Mouse (Mus musculus): ENCODE results near the gene 1700029F12Rik.
A peak's percentile ranks its signal among the peaks of the same experiment; 100 is the strongest.
"Not testable (repeated sequence)": the region's sequence is repeated elsewhere in the genome, so short reads cannot be mapped to it uniquely, and the experiment has no call there.

1700029F12Rik gene

DNA sequence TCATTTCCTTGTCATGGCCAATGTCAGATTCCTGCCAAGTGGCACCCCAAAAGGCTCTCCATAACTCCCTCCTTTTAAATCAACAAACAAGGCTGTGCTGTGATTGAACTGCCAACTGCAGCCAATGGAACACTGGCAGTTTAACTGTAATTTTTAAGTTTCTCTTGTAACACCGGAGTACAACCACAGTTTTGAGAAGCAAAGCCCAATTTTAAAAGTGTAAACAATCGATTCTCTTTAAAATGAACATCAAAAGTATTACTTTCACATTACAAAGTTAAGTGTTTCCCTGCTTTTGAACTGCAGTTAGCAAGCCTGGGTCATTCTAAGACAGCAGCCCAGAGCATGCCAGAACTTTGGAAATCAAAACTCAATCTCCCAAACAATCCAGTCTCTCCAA, at the start of gene 1700029F12Rik:
TSS of gene 1700029F12Rik (minus strand) at position 101 of the 400 bp plus-strand sequence.
- DNase-seq = no peak

DNA sequence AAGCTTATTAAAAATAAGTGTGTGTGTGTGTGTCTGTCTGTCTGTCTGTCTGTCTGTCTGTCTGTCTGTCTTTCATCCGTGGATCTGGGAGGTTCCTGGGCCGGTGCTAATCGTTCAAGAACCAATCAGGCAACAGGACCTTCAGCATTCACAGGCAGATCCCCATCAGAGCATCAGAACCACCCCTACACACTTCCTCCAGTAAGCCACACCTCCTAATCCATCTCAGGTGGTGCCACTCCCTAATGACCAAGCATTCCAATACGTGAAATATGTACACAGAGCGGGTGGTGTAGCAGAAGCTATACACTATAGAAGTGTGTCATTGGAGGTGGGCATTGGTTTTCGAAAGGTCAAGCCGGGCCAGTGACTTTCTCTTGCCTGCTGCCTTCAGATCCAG, 48.3 kb upstream of the 1700029F12Rik start:
- DNase-seq = no peak

DNA sequence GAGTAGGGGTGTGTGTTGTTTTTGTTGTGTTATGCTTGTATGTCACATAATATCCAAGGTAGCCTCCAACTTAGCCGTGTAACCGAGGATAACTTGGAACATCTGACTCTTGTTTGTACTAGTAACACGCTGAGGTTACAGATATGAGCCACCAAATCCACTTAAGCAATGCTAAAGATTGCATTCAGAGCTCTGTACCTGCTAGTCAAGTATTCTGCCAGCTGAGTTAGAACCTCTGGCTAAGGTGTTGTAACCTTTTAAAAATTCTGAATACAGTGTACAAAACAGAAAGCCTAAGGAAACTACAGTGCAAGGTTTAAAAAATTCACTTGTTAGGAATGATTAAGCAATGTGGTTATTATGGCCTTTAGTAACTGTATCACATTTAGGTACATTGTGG, 46.5 kb upstream of the 1700029F12Rik start:
- no peak for DNase-seq

DNA sequence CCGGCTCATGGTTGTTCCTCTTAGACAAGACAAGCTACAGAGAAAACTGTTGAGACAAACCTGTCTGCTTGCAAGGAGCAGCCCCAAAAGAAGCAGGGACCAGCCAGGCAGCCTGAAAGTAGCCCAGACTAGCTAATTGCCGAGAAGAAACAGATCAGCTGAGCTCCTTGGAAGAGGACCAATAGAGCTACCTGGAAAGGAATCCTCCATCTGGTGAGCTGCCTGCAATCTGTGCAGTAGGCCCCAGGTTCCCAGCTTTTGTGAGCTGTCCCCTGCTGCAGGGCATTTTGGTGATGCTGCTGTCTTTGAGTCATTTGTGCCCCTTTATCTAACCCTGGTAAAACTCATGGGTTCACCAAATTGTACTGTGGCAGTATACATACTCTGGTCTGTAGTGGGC, 46.0 kb upstream of the 1700029F12Rik start:
- no peak for DNase-seq

DNA sequence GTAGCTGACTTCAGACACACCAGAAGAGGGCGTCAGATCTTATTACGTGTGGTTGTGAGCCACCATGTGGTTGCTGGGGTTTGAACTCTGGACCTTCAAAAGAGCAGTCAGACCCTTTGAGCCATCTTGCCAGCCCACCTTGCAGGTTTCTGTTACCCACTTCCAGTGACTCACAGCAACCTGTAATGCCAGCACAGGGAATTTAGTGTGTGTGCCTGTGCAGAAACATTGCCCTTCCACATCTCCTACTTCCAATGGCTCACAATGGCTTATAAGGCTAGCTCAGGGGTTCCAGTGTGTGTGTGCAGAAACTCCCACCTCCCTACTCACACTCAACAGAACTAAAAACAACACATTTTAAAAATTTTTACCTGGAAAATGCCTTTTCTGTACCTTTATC, 43.4 kb upstream of the 1700029F12Rik start:
- DNase-seq = no peak

DNA sequence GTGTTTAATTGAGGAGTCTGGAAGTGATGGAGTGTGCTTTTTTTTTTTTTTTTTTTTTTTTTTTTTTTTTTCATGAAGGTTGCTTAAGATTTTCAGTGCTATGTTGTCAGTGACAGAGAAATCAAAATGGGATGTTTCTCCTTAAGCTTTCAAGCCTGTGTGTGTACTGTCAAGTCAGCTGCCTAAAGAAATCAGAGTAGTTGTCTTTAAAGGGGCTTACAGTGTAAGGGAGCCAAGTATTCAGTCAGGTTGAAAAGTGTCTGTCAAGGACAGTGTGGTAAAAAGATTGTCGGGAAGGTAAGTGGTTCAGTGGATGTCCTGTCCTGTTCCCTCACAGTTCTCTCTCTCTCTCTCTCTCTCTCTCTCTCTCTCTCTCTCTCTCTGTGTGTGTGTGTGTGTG, 39.3 kb upstream of the 1700029F12Rik start:
- DNase-seq = no peak

DNA sequence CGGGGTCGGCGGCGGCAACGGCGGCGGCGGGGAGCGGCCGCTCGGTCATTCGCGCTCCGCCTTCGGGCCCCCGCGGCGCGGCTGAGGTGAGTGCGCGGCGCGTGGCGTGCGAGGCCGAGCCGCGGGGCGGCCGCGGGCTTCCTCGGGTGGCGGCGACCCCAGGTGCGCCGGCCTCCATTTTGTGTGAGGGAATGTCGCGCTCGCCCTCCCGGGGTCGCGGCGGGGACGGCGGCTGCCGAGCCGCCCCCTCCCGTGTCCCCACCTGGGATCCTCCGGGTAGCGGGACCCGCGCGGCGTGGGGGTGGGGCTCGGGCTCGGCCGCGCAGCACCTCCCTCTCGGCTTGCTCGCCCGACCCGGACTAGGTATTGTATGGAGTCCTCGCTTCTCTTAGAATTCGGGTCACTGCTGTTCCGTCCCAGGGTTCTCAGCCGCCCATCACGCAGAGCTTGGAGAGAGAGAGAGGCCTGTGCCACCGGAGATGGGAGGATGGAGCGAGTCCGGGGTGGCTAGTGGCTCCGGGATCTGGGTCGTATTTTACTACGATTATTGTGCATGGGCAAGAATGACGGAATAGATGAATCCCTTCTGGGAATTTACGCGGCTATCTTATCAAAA, 37.6 kb upstream of the 1700029F12Rik start:
- peak in 1 of 2 experiments; percentile 7 for DNase-seq

DNA sequence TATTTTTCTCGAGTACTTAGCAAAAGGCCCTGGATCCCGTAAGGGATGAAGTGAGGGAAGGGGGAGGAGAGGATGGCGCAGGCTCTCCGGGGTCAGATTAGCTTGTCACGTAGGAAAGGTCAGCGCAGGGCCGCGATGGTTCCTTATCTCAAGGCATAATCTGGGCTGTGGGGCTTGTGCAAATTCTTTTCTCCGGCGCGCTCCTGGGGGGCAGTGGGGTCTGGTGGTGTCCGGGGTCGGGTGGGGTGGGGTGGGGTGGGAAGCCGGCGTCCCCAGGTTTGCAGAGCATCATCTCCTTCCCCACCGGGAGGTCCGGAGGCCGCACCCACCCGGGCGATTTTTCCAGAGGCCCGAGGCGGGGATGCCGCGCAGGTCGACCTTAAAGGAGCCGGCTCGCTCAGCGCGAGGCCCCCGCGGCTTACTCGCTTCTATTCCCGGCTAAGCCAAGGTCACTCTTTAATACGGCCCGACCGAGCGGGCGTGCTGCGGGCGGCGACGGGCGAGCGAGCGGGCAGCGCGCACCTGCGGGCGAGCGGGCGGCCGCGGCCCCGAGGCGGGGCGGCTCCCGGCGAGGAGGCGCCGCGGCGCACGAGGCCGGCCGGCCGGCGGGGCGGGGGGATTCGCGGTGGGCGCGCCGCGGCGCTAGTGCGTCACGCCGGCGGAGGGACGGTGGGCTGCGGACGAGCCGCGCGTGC, 36.9 kb upstream of the 1700029F12Rik start:
- DNase-seq = peak in 1 of 2 experiments; percentile 5

DNA sequence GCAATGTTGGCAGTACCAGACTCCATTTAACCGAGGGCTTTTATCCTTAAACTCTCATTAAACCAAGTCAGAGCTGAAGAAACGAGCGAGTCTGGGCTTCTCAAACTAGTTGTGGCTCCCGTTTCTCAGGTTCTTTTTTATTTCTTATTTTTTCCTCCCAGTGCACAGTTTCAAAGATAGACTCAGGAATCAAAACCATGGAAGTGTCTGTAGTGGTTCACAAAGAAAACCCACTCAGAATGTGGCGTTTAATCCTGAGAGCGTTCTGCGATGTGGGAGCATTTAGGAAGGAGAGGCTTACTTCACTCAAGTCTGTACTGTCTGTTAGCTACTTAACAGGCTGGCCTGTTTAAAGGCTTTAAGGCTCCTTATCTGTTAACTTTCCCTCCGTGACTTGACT, 34.0 kb upstream of the 1700029F12Rik start:
- no peak for DNase-seq

DNA sequence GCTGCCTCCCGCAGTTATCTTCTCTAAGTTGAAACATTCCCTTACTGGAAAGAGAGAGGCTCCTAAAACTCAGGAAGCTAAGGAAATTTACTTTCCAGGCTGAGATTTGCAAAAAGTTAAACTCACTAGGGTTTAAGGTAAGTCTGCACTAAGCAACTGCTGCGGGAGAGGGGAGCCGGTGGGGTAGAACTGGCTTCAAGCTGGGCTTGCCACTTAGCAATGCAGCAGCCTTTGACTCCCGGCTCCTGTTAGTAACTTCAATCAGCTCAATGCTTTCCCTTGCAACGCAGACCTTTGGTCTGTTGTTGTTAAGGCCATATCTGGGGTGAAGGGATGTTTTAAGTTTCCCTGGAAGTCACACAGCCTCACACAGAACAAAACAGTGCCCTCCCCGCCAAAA, 33.5 kb upstream of the 1700029F12Rik start:
- DNase-seq = no peak

DNA sequence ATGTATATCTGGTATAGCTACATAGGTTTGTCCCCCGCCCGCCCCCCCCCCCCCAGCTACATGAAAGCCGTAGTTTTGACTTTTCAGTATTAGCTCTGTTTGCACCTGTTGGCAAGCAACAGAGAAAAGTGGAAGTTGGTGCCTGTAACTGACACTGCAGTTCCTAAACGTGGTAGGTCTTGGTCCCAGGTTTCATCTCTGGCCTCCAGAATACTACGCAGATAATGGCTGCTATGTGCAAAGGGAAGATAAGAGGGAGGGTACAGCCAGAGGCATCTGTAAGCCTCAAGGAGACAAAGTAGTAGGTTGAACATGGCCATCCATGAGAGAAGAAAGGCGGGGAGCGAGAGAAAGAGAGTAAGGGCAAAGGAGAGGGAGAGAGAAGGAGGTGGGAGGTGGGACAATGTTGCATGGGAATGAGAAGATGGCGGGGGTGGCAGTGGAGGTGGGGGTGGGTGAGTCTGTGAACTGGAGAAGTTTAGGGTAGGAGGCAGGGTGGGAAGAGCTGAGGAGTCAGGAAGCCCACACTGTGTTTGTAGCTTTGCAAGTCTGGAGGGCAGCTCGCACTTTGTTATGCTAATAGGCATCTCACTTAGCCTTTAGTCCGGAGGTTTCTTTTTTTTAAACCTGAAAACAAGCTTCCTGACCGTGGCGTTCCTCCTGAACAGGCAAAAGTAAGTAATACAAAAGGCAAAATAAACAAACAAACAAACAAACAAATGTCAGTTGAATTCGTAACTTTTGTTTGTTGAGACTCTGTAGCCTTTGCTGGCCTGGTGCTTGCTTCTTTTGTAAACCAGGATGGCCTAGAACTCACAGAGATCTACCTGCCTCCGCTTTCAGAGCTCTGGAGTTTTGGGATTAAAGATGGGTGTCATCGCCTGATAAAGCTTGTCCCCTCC, 32.7 kb upstream of the 1700029F12Rik start, which contains the start of gene Fam169a:
TSS of gene Fam169a (plus strand) at position 638 of the 902 bp plus-strand sequence.
- DNase-seq = no peak

DNA sequence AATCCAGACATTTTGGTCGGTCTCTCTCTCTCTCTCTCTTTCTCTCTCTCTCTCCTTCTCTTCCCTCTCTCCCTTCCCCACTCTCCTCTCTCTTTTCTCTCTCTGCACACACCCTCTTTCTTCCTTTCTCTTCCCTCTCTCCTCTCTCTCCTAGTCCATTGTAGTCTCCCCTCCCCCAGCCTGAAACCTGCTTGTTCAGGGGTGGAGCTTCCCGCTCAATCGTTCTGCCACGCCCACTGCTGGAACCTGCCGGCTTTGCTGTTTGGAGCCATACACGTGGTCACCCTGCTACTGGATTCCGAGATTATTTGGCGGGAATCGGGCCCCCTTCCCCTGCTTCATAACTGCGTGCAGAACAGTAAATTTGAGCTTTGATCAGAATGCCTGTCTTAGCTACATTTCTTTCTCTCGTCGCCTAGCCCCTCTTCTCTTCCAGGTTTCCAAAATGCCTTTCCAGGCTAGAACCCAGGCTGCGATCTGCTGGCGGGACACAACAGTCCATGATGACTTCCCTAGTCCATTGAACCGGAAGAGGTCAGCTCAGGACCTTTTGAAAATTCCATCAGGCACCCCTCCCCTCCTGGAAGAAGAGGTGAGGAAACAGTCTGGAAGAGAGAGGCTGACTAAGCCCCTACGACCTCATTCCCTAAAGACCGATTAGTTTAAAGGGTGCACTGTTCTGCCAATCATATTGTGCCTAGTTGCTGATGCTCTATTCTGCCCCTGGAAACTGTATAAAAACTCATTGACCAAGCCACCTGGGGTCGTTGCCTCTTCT, 30.9 kb upstream of the 1700029F12Rik start:
- DNase-seq = not testable (repeated sequence)

DNA sequence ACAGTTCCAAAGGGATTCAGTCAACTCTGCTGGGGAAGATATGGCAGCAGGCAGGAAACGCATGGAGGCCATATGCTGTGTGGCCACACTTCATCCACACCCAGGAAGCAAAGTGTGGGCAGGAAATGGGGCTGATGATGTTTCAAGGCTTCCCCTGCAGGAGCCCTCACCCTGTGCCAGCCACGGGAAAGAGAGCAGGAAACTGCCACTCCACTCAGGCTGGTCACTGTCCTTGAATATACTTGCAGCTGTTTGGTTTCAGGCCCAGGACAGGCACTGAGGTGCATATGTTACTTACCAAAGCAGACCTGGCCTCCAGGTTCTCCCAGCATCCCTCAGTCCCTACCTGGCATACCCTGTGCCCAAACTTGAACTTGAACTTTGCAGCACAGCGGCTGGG, 30.3 kb upstream of the 1700029F12Rik start:
- no peak for DNase-seq

DNA sequence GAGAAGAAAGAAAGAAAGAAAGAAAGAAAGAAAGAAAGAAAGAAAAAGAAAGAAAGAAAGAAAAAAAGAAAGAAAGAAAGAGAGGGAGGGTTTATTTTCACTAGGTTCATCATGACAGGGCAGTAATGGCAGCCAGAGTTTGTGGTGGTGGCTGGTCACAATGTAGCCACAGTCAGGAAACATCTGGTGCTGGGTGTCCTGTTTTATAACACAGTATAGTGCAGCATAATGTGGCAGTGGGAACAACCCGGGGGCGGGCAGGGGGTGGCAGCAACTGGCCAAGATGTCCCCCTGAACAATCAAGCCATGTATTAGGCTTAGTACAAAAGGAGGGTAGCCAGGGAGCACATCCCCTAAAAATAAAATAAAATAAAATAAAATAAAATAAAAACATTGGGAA, 29.3 kb upstream of the 1700029F12Rik start:
- no peak for DNase-seq

DNA sequence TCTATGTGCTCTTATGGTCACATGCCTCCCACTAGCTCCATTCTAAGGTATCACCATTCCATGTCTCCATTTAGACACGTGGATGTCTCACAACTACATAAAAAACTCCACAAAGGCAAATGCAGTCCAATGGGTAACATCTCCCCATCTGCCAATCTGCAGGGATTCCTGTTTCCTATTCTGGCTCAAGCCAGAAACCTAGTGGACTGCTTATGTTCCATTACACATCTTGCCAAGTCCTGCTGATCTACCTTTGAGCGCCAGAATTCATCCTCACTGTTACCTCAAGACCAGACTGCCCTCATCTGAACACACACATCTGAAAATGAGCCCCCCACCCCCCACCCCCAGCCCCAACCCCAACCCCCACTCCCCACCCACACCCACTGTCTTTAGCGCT, 28.0 kb upstream of the 1700029F12Rik start:
- no peak for DNase-seq

DNA sequence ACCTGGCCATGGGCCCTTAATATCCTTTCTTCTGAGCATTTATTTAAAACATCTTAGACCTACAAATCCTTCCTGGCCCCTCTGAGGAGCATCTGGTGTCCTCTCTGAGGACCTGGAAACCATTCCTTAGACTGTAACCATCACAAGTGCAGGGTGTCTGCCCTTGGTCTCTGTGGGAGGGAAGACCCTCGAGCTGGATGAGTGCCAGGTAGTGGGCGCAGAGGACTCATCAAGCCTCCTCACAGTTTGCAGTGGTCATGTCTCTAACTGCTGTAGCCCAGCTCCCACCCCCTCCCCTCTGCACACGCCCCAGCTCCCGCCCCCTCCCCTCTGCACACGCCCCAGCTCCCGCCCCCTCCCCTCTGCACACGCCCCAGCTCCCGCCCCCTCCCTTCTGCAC, 26.2 kb upstream of the 1700029F12Rik start:
- no peak for DNase-seq

DNA sequence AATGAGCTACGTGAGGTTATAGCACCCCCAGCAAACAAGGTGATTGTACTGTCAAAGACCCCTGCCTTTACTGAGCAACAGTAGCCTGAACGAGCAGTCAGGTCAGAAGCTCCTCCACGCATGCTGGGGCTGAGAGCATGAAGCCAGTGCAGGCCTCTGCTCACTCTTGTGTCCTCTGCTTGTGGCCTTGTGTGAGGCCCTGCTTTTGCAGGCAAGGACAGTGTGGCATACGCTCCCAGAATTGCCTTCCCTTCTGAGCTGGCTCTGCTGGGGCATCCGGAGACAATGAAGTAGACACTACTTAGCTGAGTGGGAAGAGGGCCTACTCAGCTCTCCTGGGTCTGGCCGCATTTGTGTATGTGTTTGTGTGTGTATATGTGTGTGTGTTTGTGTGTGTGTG, 25.6 kb upstream of the 1700029F12Rik start:
- DNase-seq = no peak

DNA sequence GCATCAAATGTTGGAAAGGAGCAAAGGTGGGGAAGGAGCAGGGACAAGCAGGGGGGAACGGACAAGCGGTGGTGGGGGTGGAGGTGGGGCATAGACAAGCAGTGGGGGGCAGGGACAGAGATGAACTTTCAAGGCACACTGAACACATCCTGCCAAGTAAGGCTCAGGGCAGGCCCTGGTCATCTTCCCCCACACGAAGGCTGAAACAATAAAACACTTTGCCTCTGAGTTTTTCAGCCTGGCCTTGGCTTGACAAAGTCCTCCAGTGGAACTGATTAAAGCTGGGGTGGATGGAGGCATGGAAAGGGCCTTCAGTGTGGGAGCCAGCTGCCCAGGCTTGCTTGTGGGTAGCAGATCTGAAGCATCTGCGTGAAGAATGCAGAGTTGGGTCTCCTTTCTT, 23.7 kb upstream of the 1700029F12Rik start:
- DNase-seq = no peak

DNA sequence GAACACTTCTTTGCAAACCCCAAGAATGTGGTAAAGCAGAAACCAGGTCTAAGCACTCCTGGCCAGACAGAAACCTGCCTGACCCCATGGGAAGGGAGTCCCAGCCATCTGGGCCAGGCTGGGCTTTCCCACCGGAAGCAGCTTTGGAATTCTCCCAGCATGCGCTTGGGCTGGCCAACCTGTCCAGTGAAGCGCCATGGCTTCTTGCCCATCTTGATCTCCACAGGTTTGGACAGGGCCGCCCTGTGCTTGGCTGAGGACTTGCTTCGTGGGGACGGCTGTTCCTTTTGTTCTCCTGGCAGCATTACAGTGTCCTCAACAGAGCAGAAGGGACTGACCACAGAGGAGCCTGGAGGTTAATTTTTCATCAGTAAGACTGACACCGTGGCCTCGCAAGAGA, 19.7 kb upstream of the 1700029F12Rik start:
- DNase-seq = no peak

DNA sequence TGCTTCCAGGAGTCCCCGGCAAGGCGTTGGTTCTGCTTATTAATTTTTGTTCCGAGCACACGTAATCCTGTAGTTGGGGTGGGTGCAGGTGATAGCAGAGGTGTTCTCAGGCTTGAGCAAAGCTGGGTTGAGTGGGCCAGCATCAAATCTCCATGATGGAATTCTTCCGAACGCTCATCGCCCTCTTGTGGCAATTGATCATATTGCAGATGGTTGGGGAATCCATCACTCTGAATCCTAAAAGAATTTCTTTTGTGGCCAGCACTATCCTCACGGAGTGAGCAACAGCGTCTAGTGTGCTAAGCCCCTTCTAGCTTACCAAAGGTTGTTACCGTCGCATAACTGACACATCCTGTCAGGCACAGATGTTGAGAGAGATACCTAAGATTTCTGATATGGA, 18.5 kb upstream of the 1700029F12Rik start:
- peak; percentile 37 to 39 for DNase-seq

DNA sequence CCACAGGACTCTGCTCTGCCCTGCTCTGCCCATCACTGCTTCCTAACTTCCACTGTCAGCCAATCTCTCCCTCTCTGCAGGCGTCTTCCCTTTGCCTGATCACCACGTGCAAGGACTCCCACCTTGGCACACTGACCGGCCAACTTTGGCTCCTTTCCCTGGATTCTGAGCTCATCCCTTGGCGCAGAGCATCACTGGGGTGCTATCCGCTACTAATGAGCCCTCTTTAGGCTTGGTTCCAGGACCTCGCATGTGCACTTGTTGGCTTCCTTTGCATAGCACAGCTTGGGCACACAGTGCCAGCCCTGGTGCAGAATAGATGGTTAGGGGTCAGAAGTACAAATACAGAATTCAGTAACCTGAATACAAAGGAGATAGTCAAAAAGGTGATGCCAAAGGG, 17.0 kb upstream of the 1700029F12Rik start:
- no peak for DNase-seq

DNA sequence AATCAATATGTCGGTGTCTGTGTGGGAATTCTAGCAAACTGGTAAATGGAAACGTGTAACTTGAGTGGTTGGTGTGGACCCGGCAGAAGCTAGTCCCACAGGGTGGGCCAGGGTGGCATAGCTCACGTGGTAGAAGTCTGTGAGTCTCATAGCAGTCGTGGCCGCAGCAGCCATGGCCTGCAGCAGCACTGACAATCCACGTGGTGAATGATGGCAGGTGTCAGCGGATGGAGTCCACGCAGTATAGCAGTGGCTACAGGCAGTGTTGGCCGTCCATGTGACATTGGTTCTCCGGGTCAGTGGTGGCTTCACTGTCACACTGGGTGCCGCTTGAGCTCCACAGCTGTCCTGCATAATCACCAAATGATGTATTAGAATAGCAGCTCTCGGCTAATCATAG, 4.1 kb downstream of the 1700029F12Rik start:
- DNase-seq = no peak

DNA sequence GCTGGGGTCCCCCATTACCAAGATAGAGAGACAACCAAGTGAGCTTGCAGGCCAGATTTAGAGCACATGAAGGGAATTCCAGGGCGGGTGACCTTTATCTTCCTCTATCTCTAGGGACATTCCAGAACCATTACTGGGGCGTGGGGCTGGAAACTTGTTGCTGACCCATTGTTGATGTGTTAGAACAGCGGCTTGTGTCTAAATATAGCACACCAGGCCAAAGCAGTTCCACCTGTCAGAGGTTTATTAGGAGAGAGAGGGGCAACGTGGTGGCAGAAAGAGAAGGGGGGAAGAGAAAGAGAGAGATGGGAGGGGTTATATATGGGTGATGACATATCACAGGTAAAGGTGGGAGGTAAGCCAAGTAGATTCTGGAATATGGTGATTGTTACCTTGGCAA, 12.3 kb downstream of the 1700029F12Rik start:
- DNase-seq = no peak

Data from B cell, adult 2 months (primary cell).